Mouse (Mus musculus) CH12.LX (cell line): ENCODE measurements at regions not wholly inside any gene's neighbourhood (a gene's known extent, or its start where the extent isn't known, plus 50 kb on each side); places are given as distances from the start of the nearest gene placed in this dataset.

Experiments
- CHD2 ChIP-seq: IDR thresholded peaks from 2 replicates; pipeline ENCODE4 v1.6.1; 2011; ENCODE audit warnings: low read length, improper control_type of control experiment
- CTCF ChIP-seq, 2 experiments: IDR thresholded peaks in 1 of 2; conservative IDR thresholded peaks in 1 of 2; 2 replicates each; pipeline ENCODE4 v1.5.1; 2011 to 2012; ENCODE audit warnings: low read depth in 2 of 2, low read length in 2 of 2, improper control_type of control experiment in 1 of 2, inconsistent platforms in 1 of 2, mild to moderate bottlenecking in 1 of 2, moderate library complexity in 1 of 2
- E2F4 ChIP-seq: IDR thresholded peaks from 2 replicates; pipeline ENCODE4 v1.6.1; 2011; ENCODE audit warnings: low read depth, low read length, improper control_type of control experiment; ENCODE audit not compliant: insufficient replicate concordance
- NRF1 ChIP-seq: IDR thresholded peaks from 2 replicates; pipeline ENCODE4 v1.6.1; 2014; ENCODE audit warnings: low read depth, mild to moderate bottlenecking, inconsistent platforms, low read length, improper control_type of control experiment, moderate library complexity
- POLR2A ChIP-seq: IDR thresholded peaks from 2 replicates; pipeline ENCODE4 v1.6.1; 2011; ENCODE audit warnings: low read depth, mild to moderate bottlenecking, improper control_type of control experiment, low read length
- RAD21 ChIP-seq: IDR thresholded peaks from 2 replicates; pipeline ENCODE4 v1.6.1; 2011; ENCODE audit warnings: low read depth, mild to moderate bottlenecking, low read length, improper control_type of control experiment, moderate library complexity
- TBP ChIP-seq: conservative IDR thresholded peaks from 2 replicates; pipeline ENCODE4 v1.6.1; 2011; ENCODE audit warnings: low read depth, low read length, improper control_type of control experiment
- UBTF ChIP-seq: IDR thresholded peaks from 2 replicates; pipeline ENCODE4 v1.6.1; 2012; ENCODE audit warnings: low read depth, mild to moderate bottlenecking, inconsistent platforms, low read length, improper control_type of control experiment, moderate library complexity
- ZKSCAN1 ChIP-seq: IDR thresholded peaks from 2 replicates; pipeline ENCODE4 v1.6.1; 2012; ENCODE audit warnings: low read depth, inconsistent platforms, low read length, improper control_type of control experiment, borderline replicate concordance

DNA sequence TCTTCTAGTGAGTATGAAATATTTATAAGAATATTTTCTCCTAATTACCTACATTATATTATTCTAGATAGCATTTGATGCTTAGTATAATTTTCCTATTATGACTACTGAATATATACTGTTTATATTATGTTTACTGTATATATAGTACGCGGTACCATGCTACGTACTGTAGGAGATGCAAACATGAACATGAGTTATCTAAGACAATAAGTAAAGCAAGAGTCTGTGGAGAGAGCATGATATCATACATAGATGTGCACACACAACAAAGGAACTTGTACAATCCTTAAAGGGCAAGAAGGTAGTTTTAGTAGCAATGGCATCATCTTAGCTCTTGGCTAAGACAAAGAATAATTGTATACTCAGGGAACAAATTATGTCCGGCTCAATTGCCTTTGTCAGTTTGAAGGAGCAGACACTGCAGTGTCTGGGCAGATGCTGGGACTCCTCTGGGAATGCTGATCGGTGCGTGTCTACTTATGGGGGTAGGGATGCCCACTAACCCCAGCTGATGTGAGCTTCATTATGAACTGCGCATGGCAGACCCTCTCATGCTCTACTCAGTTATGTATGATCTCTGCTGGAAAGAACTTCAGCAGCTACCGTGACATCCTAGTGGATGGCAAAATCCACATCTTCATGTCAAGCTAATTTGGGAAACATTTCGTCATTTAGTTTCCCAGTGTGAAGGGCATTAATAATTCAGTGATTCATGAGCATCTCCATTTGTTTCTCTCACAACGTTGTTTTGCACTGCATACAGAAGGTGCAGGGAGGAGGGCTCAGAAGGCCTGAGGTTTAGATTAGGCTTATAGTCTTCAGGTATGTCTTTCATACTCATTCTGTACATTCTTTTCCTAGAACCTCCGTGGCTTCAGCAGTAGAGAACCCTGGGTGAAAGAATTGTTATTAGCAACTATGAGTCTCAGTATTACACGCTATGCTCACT lies 70.8 kb upstream of the Mycbp2 start:
- TF ChIP-seq CTCF (conservative IDR thresholded peaks at IDR 0.05 in 1 of 2, IDR thresholded peaks at IDR 0.05 in 1 of 2; ENCODE audit: low read depth in 2 of 2, low read length in 2 of 2) (no peak), TBP (no peak), ZKSCAN1 (no peak), CHD2 (no peak), RAD21 (no peak), POLR2A (no peak), E2F4 (no peak), NRF1 (no peak), UBTF (no peak)
